Mouse (Mus musculus): ENCODE measurements around the gene Catsper1.
"Not testable (repeated sequence)": the region's sequence is repeated elsewhere in the genome, so short reads cannot be mapped to it uniquely, and the experiment has no call there.

Gene Catsper1

DNA sequence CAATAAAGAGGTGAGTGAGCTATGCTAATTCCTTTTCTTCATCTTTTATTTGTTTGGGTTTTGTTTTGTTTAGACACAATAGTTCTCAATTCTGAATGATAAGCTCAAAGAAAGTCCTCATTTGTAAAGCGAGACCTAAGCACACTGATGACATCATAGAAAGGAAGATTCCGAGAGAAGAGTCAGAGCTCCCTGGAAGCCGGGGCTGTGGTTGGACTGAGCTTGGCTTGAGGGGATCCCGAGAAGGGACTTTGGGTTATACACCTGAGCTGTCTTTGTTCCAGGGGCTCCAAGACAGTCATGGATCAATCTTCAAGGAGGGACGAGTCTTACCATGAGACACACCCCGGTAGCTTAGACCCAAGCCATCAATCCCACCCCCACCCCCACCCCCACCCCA lies at the start of gene Catsper1:
Catsper1 (plus strand) TSS at position 301 of the 400 bp plus-strand sequence.
- no peak for DNase-seq (ENCODE audit: low spot score)

DNA sequence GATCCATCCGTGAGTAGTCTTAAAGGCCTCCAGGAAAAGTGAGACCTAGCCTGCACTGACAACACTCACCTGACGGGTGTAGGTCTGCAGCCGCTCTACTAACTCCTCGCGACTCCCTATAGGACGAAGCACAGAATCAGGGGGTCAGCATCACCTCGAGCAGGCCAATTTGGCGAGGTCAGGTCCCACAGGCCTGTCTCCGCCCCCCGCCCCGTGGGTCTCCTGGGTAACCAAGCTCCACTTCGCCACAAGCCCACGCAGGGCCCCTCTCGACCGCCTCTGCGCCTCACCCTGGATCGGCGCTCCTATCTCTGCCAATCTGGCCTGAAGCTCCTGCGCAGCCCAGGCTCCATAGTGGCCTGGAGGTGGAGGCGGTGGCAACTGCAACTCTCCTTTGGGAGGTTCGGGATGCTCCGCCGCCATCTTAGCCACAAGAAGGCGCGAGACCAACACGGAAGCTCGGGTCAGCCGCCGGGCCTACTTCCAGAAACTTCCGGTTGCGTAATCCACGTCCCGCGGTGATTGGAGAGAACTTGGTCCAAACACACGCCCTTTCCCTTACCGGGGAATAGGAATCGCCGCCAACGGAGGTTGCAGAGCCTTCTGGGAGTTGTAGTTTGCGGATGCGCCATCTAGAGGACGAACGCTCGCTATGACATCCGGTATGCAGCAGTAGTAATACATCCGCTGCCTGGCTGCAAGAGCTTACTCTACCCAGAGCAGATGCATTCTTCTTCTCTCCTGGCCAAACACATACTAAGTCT lies 40.4 kb upstream of the Catsper1 start, which contains the start of gene Sf3b2:
Sf3b2 (minus strand) TSS at position 484 of the 764 bp plus-strand sequence.
- peak; percentile 100 for DNase-seq (ENCODE audit: low spot score)

DNA sequence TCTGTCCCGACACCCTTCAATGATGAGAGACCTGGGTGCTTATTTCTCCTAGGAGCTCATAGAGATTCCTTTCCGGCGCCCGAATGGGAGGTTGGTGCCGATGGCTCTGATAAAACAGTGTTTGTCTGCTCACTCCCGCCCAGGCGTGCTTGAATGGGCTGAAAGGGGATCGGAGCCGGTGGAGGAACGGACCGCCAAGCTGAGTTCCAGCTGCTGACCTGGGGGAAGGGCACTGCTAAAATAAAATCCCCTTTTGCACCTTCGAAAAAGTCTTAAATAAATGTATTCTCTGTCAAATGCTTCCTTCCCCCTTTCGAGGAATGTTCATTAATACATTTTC lies 39.8 kb upstream of the Catsper1 start:
- no peak for DNase-seq (ENCODE audit: low spot score)

DNA sequence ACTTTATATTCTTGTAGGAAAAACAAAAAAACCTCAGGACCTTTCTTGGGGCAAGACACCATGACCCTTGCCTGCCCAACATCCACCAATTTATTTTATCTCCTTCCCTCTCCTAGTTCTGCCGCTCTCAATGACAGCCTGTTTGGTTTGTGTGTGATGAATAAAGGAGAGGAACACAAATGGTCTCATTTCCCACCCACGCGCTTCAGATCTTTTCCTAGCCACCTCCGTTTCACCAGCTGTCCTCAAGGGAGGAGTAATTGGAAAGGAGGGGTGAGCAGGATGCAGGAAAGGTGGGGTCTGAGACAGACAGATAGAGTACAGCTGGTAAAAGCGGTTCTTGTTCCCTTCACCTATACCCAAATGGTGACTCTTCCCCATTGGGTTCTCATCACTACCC lies 38.9 kb upstream of the Catsper1 start:
- DNase-seq (ENCODE audit: low spot score): no peak

DNA sequence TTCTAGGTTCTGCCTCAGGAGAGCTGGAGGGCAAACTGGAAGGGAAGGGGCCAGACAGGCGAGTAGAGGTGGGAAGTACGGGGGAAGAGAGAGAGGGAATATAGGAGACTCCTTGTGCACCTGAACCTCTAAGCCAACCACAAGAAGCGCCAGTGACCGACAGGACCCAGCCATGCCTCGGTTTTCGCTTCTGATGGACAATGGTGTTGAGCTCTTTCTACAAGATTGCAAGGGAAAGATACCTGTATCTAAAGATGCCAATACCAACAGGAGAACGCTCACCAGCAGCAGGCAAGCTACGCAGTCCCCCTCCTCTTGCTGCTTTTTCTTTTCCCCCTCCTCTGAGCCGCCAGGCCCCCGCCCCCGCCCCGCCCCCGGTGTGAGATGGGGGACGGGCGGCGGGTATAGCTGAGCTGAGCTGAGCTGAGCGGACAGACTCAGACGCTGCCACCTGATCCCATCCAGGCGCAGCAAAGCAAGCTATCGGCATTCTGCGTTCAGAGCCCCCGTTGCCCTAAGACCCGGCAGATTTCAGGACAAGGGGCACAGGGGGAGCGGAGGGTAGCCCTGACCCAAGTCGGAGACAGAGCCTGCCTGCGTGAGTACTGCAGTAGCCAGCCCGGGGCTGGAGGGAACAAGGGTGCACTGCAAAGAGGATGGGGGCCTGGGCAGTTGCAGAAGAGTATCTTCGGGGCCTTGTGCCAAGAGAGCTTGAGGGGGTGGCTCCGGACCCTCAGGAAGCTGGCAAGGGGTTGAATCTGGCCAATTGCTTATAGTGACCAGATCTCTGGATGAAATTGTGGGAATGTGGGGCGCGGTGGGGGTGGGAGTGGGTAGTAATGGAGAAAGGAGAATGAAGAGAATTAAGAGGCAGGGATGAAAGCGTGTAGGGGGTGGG lies 37.4 kb upstream of the Catsper1 start, which contains the start of gene Gal3st3:
Gal3st3 (plus strand) TSS at position 429 of the 898 bp plus-strand sequence.
- no peak for DNase-seq (ENCODE audit: low spot score)

DNA sequence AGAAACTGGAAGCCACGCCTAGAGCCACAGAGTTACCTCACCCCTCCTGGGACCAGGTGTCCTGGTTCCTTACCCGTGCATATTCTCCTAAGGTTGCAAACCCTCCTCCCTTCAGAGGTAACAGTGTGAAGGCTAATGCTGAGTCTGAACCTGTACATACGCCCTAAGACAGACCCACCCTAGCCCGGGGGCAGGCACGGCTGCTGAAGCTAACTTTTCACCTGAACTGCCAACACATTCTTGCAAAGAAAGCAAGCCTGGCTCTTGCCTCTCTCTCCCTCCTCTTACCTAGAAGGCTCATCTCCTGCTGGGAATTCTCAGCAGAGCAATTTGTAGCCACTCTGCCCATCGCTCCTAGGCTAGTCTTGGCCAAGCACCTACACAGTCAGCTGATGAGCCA lies 35.0 kb upstream of the Catsper1 start:
- DNase-seq (ENCODE audit: low spot score): no peak

DNA sequence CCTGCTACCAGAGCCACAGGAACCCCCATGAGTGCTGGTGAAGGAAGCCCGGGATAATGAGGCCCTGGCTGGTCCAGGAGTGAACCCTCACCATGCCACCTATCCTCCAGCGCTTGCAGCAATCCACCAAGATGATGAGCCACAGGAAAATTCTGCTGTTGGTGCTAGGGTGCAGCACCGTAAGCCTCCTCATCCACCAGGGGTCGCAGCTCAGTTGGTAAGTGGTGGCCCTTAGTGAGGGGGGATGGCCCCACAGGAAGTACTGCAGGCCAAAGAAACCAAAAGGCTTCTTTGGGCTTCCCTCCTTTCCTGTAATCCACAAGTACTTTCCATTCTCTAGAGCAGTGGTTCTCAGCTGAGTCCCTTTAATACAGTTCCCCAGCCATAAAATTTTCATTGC lies 33.1 kb upstream of the Catsper1 start:
- DNase-seq (ENCODE audit: low spot score): peak; percentile 51

DNA sequence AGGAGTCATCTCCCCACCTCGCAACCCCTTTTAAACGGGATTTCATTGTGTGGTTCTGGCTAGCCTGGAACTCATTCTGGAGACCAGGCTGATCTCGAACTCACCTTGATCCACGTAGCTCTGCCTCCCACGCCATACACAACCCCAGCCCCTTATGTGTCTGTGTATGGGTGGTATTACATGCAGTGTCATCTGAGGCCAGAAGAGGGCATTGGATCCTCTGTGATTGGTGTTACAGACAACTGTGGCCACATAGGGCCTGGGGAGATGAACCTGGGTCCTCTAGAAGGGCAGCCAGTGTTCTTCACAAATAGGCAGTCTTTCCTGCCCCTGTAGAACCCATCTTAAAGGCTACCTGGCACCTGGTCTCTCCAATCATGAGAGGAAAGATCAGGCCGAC lies 29.3 kb upstream of the Catsper1 start:
- no peak for DNase-seq (ENCODE audit: low spot score)

DNA sequence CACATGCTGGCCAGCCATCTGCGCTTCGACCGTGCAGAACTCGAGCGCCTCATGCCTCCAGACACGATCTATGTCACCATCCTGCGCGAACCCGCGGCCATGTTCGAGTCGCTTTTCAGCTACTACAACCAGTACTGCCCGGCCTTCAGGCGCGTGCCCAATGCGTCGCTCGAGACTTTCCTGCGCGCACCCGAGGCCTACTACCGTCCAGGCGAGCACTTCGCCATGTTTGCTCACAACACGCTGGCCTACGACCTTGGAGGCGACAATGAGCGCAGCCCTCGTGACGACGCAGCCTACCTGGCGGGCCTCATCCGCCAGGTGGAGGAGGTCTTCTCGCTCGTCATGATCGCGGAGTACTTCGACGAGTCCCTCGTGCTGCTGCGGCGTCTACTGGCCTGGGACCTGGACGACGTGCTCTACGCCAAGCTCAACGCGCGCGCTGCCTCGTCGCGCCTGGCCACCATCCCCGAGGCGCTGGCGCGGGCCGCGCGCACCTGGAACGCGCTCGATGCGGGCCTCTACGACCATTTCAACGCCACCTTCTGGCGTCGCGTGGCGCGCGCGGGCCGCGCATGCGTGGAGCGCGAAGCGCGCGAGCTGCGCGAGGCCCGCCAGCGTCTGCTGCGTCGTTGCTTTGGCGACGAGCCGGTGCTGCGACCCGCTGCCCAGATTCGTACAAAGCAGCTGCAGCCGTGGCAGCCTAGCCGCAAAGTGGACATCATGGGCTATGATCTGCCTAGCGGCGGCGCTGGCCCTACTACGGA lies 28.4 kb upstream of the Catsper1 start:
- no peak for DNase-seq (ENCODE audit: low spot score)

DNA sequence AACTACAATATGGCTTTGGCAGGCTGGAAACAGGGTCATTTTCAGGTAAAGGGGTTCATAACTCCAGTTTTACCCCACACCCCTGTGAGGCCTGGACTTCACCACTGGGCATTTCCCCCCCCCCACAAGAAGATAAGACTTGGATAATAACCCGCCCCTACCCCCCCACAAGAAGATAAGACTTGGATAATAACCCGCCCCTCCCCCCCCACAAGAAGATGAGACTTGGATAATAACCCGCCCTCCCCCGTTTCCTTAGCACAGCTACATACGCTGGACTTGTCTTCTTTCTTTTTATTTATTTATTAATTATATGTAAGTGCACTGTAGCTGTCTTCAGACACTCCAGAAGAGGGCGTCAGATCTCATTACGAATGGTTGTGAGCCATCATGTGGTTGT lies 26.5 kb upstream of the Catsper1 start:
- DNase-seq (ENCODE audit: low spot score): no peak

DNA sequence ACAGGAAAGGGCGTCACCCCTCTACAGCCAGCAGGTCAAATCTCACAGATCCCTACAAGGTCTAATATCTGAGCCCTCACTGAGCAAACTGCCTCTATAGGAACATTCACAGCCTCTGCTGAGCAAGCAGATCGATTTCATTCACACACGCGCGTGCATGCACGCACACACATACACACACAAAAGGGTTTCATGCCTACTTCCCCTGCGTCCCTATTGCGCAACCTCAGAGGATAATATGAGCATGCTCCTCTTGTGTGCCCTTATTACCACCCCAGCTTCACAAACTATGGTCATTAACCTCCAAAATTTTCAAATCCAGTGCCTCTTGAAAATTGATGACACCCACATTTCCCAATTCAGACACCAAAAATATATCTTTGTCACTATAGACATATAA lies 22.4 kb upstream of the Catsper1 start:
- DNase-seq (ENCODE audit: low spot score): no peak

DNA sequence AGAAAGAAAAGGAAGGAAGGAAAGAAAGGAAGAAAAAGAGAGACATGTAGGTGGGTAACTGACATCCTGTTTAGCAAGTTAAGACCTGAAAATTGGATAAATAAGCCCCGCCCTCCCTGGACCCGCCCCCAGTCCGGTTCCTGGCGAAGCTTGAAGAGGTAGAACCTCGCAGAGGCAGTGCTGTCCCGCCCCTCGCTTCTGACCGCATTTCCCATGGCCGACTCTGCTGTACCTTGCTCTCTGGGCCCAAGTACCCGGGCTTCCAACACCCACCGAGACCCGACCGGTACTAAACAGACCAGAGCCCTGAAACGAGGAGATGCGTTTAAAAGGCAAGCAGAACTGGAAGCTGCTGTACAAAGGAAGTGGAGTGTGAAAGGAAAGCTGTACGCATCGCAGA lies 11.7 kb upstream of the Catsper1 start:
- DNase-seq (ENCODE audit: low spot score): no peak

DNA sequence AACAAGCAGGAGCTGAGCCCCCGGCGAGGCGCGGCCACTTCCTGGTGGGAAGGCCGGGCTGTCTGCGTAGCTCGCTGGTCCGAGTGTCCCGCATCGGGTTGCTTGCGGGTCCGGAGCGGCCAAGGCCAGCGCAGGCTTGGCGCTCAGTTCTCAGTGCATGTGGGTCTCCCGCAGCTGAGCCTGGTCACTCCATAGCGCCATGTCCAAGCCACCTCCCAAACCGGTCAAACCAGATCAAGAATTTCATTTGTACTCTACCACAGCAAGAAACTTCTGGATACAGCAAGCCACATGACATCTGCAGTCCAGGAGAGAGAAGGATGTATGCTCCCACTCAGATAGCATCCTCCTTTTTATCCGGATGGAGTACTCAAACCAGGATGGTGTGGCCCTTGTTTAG lies 7.6 kb upstream of the Catsper1 start:
- no peak for DNase-seq (ENCODE audit: low spot score)

DNA sequence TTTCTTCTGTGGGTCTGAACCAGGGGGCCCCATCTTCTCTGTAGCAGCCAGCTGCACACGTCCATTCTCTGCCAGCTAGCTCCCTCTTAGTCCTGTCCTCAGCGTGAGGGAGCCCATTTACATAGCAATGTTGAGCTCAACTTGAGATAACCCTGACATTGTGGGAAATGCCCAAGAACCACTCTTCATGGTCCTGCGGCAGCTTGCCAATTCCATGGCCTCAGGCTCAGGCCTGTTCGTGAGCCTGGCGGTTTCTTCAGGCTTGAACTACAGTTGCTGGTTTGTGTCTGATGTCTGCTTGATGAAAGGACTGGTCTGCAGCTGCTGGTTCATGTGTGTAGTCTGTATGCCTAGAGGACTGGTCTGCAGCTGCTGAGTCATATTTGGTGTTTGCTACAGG lies 800 bp upstream of the Catsper1 start:
- no peak for DNase-seq (ENCODE audit: low spot score)

DNA sequence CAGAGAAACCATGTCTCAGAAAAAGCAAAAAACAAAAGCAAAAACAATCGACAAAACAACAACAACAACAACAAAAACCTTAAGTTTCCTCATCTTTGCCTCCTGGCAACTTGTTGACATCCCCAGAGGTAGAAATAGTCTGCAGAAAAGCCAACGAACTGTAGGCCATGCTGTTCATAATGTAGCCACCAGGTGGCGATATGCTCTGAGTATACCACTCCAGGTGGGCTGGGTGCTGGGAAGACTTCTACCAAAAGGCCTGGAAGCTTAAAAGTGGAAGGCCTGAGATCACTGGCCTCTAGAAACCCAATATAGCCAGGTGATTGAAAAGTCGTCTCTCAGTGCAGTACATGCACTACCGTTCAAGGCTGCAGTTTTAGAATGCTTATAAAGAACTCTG lies 2.4 kb downstream of the Catsper1 start:
- DNase-seq (ENCODE audit: low spot score): peak; percentile 76

DNA sequence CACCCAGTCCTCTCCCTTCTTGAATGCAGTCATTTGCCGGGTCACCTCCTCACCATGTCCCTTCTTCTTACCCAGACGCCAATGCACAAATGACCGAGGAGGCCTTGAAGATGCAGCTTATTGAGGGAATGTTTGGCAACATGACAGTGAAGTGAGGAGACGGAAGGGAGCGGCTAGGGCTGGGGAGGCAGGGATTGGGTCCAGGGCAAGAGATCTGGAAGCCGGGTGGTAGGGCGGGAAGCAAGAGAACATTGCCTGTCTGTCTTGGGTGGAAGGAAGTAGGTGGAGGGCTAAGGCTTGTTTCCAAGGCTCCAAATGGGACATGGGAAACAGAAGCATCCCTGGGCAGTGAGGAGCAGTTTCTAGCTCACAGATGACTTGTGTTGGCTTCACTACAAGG lies 5.8 kb downstream of the Catsper1 start:
- no peak for DNase-seq (ENCODE audit: low spot score)

DNA sequence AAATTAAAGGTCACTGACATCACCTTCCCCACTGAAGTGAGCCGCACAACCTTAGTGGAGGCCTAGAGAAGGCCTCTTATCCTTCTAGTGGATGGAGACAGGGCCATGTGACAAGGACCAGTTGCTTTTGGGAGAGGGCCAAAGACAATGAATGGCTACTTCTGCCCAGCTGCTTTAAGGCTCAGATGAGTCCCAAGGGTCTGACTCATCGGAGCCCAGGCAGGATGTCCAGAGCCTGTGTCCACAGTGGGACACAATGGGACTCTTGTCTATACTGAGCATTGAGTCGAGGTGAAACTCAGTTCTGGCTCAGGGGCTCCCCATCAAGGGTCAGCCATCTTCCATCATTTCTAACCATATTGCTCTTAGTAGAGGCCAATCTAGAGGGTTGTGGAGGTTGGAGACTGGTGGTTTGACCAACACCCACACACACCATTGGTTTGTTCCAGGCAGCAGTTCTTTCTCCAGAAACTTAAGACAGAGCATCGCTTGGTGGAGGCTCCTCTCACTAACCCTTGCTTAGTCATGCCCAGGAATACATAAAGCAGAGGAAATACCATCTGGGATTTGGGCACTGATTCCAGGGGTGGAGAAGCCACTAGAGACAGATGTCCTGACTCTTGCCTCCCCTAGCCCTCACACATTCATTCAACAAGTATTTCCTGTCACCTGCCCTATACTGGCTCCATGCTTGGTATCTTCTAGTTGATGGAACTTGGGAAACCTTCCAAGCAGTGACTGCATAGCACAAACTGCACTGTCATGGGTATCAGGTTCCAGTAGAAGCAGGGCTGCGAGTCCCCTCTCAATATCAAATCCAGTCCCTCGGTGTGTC lies 10.0 kb downstream of the Catsper1 start:
- peak; percentile 78 for DNase-seq (ENCODE audit: low spot score)

DNA sequence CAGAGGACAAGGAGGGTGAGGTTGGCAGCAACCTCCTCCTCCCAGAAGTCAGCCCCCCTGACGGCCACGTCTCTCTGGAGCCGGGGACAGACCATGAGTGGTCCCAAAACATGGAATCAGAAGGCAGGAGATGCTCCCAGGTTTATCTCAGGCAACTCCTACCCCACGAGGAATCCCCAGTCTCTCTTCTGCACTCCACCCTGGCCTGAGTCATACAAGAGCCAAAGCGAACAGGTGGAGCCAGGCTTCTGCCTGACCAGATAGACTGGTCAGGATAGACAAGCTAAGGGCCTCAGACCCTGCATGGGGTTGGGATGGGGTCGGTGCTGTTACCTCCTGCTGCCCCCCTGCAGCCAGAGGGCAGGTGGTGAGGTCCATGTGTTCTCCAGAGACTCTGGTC lies 12.5 kb downstream of the Catsper1 start:
- no peak for DNase-seq (ENCODE audit: low spot score)

DNA sequence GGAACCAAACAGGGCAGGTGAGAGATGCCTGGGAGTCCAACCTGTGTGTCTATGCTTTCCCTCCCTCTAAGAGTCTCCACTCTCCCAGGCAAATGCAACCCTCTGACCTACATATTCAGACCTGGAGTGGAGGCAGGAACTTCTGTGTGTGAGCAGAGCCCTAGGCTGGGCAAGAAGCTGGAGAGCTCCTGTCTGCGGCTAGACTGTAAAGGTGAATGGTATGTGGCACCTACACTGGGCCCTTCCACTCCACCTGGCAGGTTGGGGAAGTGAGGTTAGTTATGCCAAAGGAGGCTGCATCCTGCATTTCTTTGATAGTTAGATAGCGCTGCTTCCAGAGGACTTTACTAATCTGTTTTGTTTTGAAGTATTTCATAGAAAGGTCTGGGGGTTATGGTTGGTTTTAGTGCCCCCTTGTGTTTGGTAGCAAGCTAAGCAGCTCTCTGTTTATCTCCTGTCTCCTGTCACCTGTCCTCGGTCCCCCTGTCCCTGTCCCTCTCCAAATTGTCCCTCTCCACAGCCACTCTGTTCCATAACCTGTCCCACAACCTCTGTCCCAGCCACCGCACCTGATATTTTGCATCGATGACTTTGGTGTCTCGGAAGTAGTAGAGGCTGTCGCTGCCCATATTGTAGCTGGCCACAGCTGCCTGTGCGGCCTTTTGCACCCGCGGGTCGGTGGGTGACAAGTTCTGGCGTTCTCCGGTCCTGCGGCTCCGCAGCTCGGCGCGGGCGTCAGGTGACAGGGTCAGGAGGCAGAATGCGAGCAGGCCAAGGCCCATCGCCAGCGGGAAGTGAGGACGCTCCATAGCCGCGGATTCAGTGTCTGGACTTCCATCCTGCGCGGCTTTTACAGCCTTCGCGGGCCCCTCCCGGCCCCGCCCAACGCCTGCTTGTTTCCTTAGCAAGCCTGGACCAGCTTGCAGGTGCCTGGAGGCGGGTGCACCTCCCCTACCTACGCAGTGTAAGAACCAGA lies 13.3 kb downstream of the Catsper1 start:
- peak; percentile 28 for DNase-seq (ENCODE audit: low spot score)

DNA sequence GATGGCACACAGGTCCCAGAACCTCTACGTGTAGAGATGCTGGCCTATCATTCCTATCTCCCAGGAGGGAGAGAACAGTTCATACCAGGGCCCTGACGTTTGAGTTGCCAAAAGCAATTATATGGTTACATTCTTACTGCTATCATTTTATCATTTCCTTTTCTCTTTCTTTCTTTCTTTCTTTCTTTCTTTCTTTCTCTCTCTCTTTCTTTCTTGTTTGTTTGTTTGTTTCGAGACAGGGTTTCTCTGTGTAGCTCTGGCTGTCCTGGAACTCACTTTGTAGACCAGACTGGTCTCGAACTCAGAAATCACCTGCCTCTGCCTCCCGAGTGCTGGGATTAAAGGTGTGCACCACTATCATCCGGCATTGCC lies 13.9 kb downstream of the Catsper1 start, which contains the start of gene Cst6:
Cst6 (minus strand) TSS at position 73 of the 372 bp plus-strand sequence.
- DNase-seq (ENCODE audit: low spot score): not testable (repeated sequence)
